Mouse (Mus musculus): ENCODE measurements around the gene Upf3a. TPM values are rescaled to one million over a fixed set of nuclear protein-coding genes. Genes with fewer than 3 reads are reported as not detected.
"Not testable (repeated sequence)": the region's sequence is repeated elsewhere in the genome, so short reads cannot be mapped to it uniquely, and the experiment has no call there.

Gene Upf3a
- total RNA-seq, 2 experiments from 2014 or later, result 8.6 to 10.4 TPM

- intact Hi-C loops (cut with DNase I), result not testable (repeated sequence)
These were observed 52.9 kb downstream of the Upf3a start, which contains the start of gene AF366264 for GRCm38 (mm10) chr8:13838289-13838688. Gene AF366264 (minus strand): TSS chr8:13838389.

GRCm38 (mm10) chr8:13843286-13843685, 57.9 kb downstream of the Upf3a start:
- intact Hi-C loops (cut with DNase I); DNase-seq (ENCODE audit: low spot score): not testable (repeated sequence)

More at GRCm38 (mm10) chr8:13838289-13838688, 52.9 kb downstream of the Upf3a start, which contains the start of gene AF366264:
- DNase-seq (ENCODE audit: low spot score), result not testable (repeated sequence)

Other genes starting within 250 kb of the Upf3a start
- not detected for gene 1700029H14Rik, start 223.2 kb upstream of the Upf3a start, total RNA-seq (2021)
- gene Rasa3, start 108.0 kb upstream of the Upf3a start, total RNA-seq (2021), result 10 to 100 TPM; 14.8 to 19.8 TPM
- gene Cfap97d2, start 79.7 kb upstream of the Upf3a start, total RNA-seq (2021), result not detected
- 10 to 100 TPM; 29.0 to 31.6 TPM for gene Cdc16, start 27.9 kb upstream of the Upf3a start, total RNA-seq (2021)
- gene AF366264, start 52.8 kb downstream of the Upf3a start, total RNA-seq (2021), result not detected
- gene Champ1, start 84.0 kb downstream of the Upf3a start, total RNA-seq (2021), result 1 to 10 TPM; 7.2 to 7.3 TPM
- 10 to 100 TPM; 15.2 to 15.8 TPM for gene Coprs, start 104.7 kb downstream of the Upf3a start, total RNA-seq (2021)